Mouse (Mus musculus) neural tube, embryonic 13.5 days (tissue): Measurements from ENCODE around the gene Yars. TPM values are rescaled to one million over a fixed set of nuclear protein-coding genes. Genes with fewer than 3 reads are reported as not detected.
A peak's percentile ranks its signal among the peaks of the same experiment; 100 is the strongest.

Experiments used
- ATAC-seq: fragments of 200-750 bp; cut with Nextera tagmentation; 2 replicates; pipeline ENCODE4 v1.8.0; 2017; ENCODE audit warnings: low read depth, mild to moderate bottlenecking, moderate TSS enrichment, moderate library complexity
- H3K27ac ChIP-seq: fragments of 300-500 bp; sonication (generic); replicated peaks from 2 replicates; pipeline ENCODE4 v1.5.1; 2015; ENCODE audit warnings: moderate library complexity, mild to moderate bottlenecking, inconsistent platforms
- H3K27me3 ChIP-seq: fragments of 300-500 bp; sonication (generic); 2 replicates; pipeline ENCODE4 v1.6.1; 2015; ENCODE audit warnings: mild to moderate bottlenecking, inconsistent platforms
- H3K36me3 ChIP-seq: fragments of 300-500 bp; sonication (generic); 2 replicates; pipeline ENCODE4 v1.6.1; 2015; ENCODE audit warnings: mild to moderate bottlenecking, inconsistent platforms
- H3K4me1 ChIP-seq: fragments of 300-500 bp; sonication (generic); replicated peaks from 2 replicates; pipeline ENCODE4 v1.6.1; 2015; ENCODE audit warnings: inconsistent platforms
- H3K4me2 ChIP-seq: fragments of 300-500 bp; sonication (generic); 2 replicates; pipeline ENCODE4 v1.6.1; 2015; ENCODE audit warnings: inconsistent platforms, mild to moderate bottlenecking, moderate library complexity
- H3K4me3 ChIP-seq: fragments of 300-500 bp; sonication (generic); 2 replicates; pipeline ENCODE4 v1.5.1; 2015; ENCODE audit warnings: mild to moderate bottlenecking, inconsistent platforms
- H3K9ac ChIP-seq: fragments of 300-500 bp; sonication (generic); 2 replicates; pipeline ENCODE4 v1.6.1; 2015; ENCODE audit warnings: moderate library complexity, mild to moderate bottlenecking, inconsistent platforms
- H3K9me3 ChIP-seq: fragments of 300-500 bp; sonication (generic); 2 replicates; pipeline ENCODE4 v1.6.1; 2016; ENCODE audit warnings: inconsistent platforms
- WGBS: fragments of 180-500 bp; shearing (Covaris S2); methylation state at CpG from one replicate; pipeline ENCODE4 v1.1.7; 2015; 5-methylcytosine and 5-hydroxymethylcytosine counted together
- polyA plus RNA-seq: library from polyadenylated mRNA; unstranded; fragments of >200 nt; fragmentation: Nextera tagmentation; extraction: Ambion mirVana; gene quantifications from 2 replicates; pipeline ENCODE4 v1.2.1, GENCODE M21; 2015

The Yars gene
- polyA plus RNA-seq, 1 experiment from 2014 or later: 106 TPM

GRCm38 (mm10) chr4:129248243-129248767 is 58.7 kb downstream of the Yars start:
- H3K4me3 ChIP-seq: peak overlapping the region; percentile 54
- H3K9ac ChIP-seq: peak overlapping the region; percentile 73
- peaks cover 32% of the 10 kb centered on the region for H3K4me1 ChIP-seq
- peaks cover 77% of the 10 kb centered on the region for H3K27me3 ChIP-seq
- peak overlapping the region; percentile 96 for H3K4me2 ChIP-seq
- no peak overlapping the region for H3K27ac ChIP-seq
- ATAC-seq: no peak
- under 1% methylated on average over 37 of the region's 74 CpGs for WGBS
- no peaks in the 10 kb centered on the region for H3K36me3 ChIP-seq
- no peaks in the 10 kb centered on the region for H3K9me3 ChIP-seq

- no peak overlapping the region for H3K4me2 ChIP-seq
- no peak overlapping the region for H3K27ac ChIP-seq
- peaks cover 32% of the 10 kb centered on the region for H3K4me1 ChIP-seq
- H3K36me3 ChIP-seq: no peaks in the 10 kb centered on the region
- WGBS: 26% methylated on average over 7 of the region's 7 CpGs
- H3K27me3 ChIP-seq: peaks cover 76% of the 10 kb centered on the region
- ATAC-seq: no peak
- H3K9me3 ChIP-seq: no peaks in the 10 kb centered on the region
- no peak overlapping the region for H3K4me3 ChIP-seq
- no peak overlapping the region for H3K9ac ChIP-seq
These were observed 59.7 kb downstream of the Yars start for GRCm38 (mm10) chr4:129249288-129249687.

GRCm38 (mm10) chr4:129250759-129251481 is 61.4 kb downstream of the Yars start:
- Histone ChIP-seq H3K9me3 (no peaks in the 10 kb centered on the region), H3K36me3 (no peaks in the 10 kb centered on the region), H3K4me3 (no peak overlapping the region), H3K27ac (0 out of 2 replicates have a peak overlapping the region, but pooled peaks have one; percentile 28), H3K27me3 (peaks cover 61% of the 10 kb centered on the region), H3K9ac (no peak overlapping the region), H3K4me1 (peaks cover 32% of the 10 kb centered on the region), H3K4me2 (peak overlapping the region; percentile 14; the same call in 1 of the 2 replicates)
- ATAC-seq: peak; percentile 20; the same call in 1 of the 2 replicates
- 15% methylated on average over 15 of the region's 15 CpGs for WGBS

- Histone ChIP-seq H3K36me3 (no peaks in the 10 kb centered on the region), H3K4me3 (no peak overlapping the region), H3K9me3 (no peaks in the 10 kb centered on the region), H3K27me3 (peaks cover 55% of the 10 kb centered on the region), H3K4me2 (peak overlapping the region; percentile 14), H3K4me1 (peaks cover 39% of the 10 kb centered on the region), H3K9ac (no peak overlapping the region), H3K27ac (no peak overlapping the region)
- WGBS: 2% methylated on average over 15 of the region's 15 CpGs
- 0 out of 2 replicates have a peak, but pooled peaks have one; percentile 43 for ATAC-seq
These were observed 62.0 kb downstream of the Yars start for GRCm38 (mm10) chr4:129251482-129252125.

GRCm38 (mm10) chr4:129252492-129252891 is 62.9 kb downstream of the Yars start:
- H3K4me2 ChIP-seq: no peak overlapping the region
- WGBS: 88% methylated on average over 2 of the region's 2 CpGs
- H3K4me3 ChIP-seq: no peak overlapping the region
- H3K4me1 ChIP-seq: peaks cover 42% of the 10 kb centered on the region
- no peak overlapping the region for H3K9ac ChIP-seq
- H3K27me3 ChIP-seq: peaks cover 46% of the 10 kb centered on the region
- H3K9me3 ChIP-seq: no peaks in the 10 kb centered on the region
- no peaks in the 10 kb centered on the region for H3K36me3 ChIP-seq
- ATAC-seq: no peak
- H3K27ac ChIP-seq: no peak overlapping the region

GRCm38 (mm10) chr4:129254571-129254970 is 65.0 kb downstream of the Yars start:
- no peak for ATAC-seq
- peaks cover 25% of the 10 kb centered on the region for H3K27me3 ChIP-seq
- no peak overlapping the region for H3K9ac ChIP-seq
- WGBS: 93% methylated on average over 3 of the region's 3 CpGs
- peaks cover 24% of the 10 kb centered on the region for H3K4me1 ChIP-seq
- no peaks in the 10 kb centered on the region for H3K36me3 ChIP-seq
- H3K4me2 ChIP-seq: no peak overlapping the region
- H3K27ac ChIP-seq: no peak overlapping the region
- no peak overlapping the region for H3K4me3 ChIP-seq
- H3K9me3 ChIP-seq: no peaks in the 10 kb centered on the region

- Histone ChIP-seq H3K36me3 (no peaks in the 10 kb centered on the region), H3K4me3 (no peak overlapping the region), H3K4me2 (no peak overlapping the region), H3K9ac (no peak overlapping the region), H3K4me1 (peaks cover 18% of the 10 kb centered on the region), H3K27me3 (peaks cover 4% of the 10 kb centered on the region; the same call in 1 of the 2 replicates), H3K27ac (no peak overlapping the region), H3K9me3 (no peaks in the 10 kb centered on the region)
- 32% methylated on average over 8 of the region's 8 CpGs for whole genome bisulfite sequencing
- no peak for ATAC-seq
These were observed 67.2 kb downstream of the Yars start for GRCm38 (mm10) chr4:129256450-129257380.

GRCm38 (mm10) chr4:129259101-129259500 is 69.5 kb downstream of the Yars start:
- Histone ChIP-seq H3K27ac (no peak overlapping the region), H3K36me3 (no peaks in the 10 kb centered on the region), H3K4me1 (peaks cover 26% of the 10 kb centered on the region), H3K9ac (no peak overlapping the region), H3K4me3 (no peak overlapping the region), H3K4me2 (no peak overlapping the region), H3K9me3 (no peaks in the 10 kb centered on the region), H3K27me3 (no peaks in the 10 kb centered on the region)
- no peak for ATAC-seq
- 69% methylated on average over 4 of the region's 4 CpGs for WGBS

GRCm38 (mm10) chr4:129260678-129261077 is 71.1 kb downstream of the Yars start:
- 15% methylated on average over 6 of the region's 6 CpGs for WGBS
- H3K4me2 ChIP-seq: no peak overlapping the region
- no peak overlapping the region for H3K9ac ChIP-seq
- H3K9me3 ChIP-seq: no peaks in the 10 kb centered on the region
- peaks cover 26% of the 10 kb centered on the region for H3K4me1 ChIP-seq
- H3K36me3 ChIP-seq: no peaks in the 10 kb centered on the region
- no peak overlapping the region for H3K4me3 ChIP-seq
- no peaks in the 10 kb centered on the region for H3K27me3 ChIP-seq
- no peak for ATAC-seq
- peak overlapping the region; percentile 64 for H3K27ac ChIP-seq

GRCm38 (mm10) chr4:129261196-129261595 is 71.6 kb downstream of the Yars start, which contains the start of gene C77080:
Gene C77080, minus strand, starts transcription at chr4:129261404.
- no peaks in the 10 kb centered on the region for H3K36me3 ChIP-seq
- H3K4me3 ChIP-seq: no peak within 1 kb of the TSS
- H3K4me1 ChIP-seq: peaks cover 23% of the 10 kb centered on the region
- no peak within 1 kb of the TSS for H3K4me2 ChIP-seq
- H3K9ac ChIP-seq: no peak within 1 kb of the TSS
- no peak for ATAC-seq
- H3K9me3 ChIP-seq: no peaks in the 10 kb centered on the region
- H3K27me3 ChIP-seq: no peaks in the 10 kb centered on the region
- H3K27ac ChIP-seq: peak within 1 kb of the TSS; percentile 64
- WGBS: 26% methylated on average over 2 of the region's 4 CpGs

- no peak overlapping the region for H3K4me3 ChIP-seq
- H3K9ac ChIP-seq: no peak overlapping the region
- 0 out of 2 replicates have a peak, but pooled peaks have one; percentile 21 for ATAC-seq
- H3K36me3 ChIP-seq: no peaks in the 10 kb centered on the region
- no peaks in the 10 kb centered on the region for H3K9me3 ChIP-seq
- WGBS: 41% methylated on average over 19 of the region's 19 CpGs
- peak overlapping the region; percentile 46; the same call in 1 of the 2 replicates for H3K27ac ChIP-seq
- no peak overlapping the region for H3K4me2 ChIP-seq
- peaks cover 16% of the 10 kb centered on the region for H3K4me1 ChIP-seq
- no peaks in the 10 kb centered on the region for H3K27me3 ChIP-seq
These were observed 73.9 kb downstream of the Yars start for GRCm38 (mm10) chr4:129263225-129264021.
